Mouse (Mus musculus) embryonic facial prominence, embryonic 12.5 days (tissue): ENCODE measurements around the gene Fam53b. TPM values are rescaled to one million over a fixed set of nuclear protein-coding genes. Genes with fewer than 3 reads are reported as not detected.

Experiments
- ATAC-seq: fragments of 200-750 bp; cut with Nextera tagmentation; 2 replicates; pipeline ENCODE4 v1.8.0; 2017; ENCODE audit not compliant: insufficient number of reproducible peaks, insufficient read depth, low FRiP score, low TSS enrichment
- H3K27ac ChIP-seq: fragments of 300-500 bp; sonication (generic); 2 replicates; pipeline ENCODE4 v1.5.1; 2016; ENCODE audit warnings: mild to moderate bottlenecking
- H3K27me3 ChIP-seq: fragments of 300-500 bp; sonication (generic); 2 replicates; pipeline ENCODE4 v1.6.1; 2016; ENCODE audit warnings: mild to moderate bottlenecking, moderate library complexity
- H3K36me3 ChIP-seq: fragments of 300-500 bp; sonication (generic); 2 replicates; pipeline ENCODE4 v1.6.1; 2016; ENCODE audit warnings: mild to moderate bottlenecking
- H3K4me1 ChIP-seq: fragments of 300-500 bp; sonication (generic); 2 replicates; pipeline ENCODE4 v1.6.1; 2016
- H3K4me2 ChIP-seq: fragments of 300-500 bp; sonication (generic); replicated peaks from 2 replicates; pipeline ENCODE4 v1.6.1; 2016; ENCODE audit warnings: mild to moderate bottlenecking, moderate library complexity
- H3K4me3 ChIP-seq: fragments of 300-500 bp; sonication (generic); 2 replicates; pipeline ENCODE4 v1.5.1; 2016; ENCODE audit warnings: mild to moderate bottlenecking
- H3K9ac ChIP-seq: fragments of 300-500 bp; sonication (generic); 2 replicates; pipeline ENCODE4 v1.6.1; 2016; ENCODE audit warnings: mild to moderate bottlenecking, moderate library complexity
- H3K9me3 ChIP-seq: fragments of 300-500 bp; sonication (generic); 2 replicates; pipeline ENCODE4 v1.6.1; 2016; ENCODE audit warnings: mild to moderate bottlenecking, moderate library complexity
- WGBS: fragments of 180-500 bp; shearing (Covaris S2); methylation state at CpG from one replicate; pipeline ENCODE4 v1.1.7; 2016; 5-methylcytosine and 5-hydroxymethylcytosine counted together
- polyA plus RNA-seq: library from polyadenylated mRNA; unstranded; fragments of >200 nt; fragmentation: Nextera tagmentation; extraction: Ambion mirVana; gene quantifications from 2 replicates; pipeline ENCODE4 v1.2.1, GENCODE M21; 2016

The Fam53b gene
- polyA plus RNA-seq, 1 experiment from 2014 or later, result 23.6 TPM

DNA sequence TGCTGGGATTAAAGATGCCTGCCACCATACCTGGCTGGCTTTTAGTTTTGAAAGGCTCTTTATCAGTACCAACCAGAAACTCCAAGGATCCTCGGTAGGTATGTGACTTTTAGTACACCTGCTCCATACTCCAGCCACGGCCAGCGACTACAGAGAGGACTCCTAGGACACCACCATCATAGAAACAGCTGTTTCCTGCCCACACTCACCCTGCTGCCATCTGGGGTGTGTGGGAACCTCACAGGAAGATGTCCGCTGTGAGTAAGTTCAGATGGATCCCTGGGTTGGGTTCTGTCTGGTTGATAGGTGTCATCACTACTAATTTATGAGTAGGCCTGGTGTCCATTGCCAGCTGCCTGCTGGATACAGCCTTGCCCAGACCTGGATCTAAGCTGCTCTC is 114.9 kb downstream of the Fam53b start:
- WGBS, result 86% methylated on average over 4 of the region's 4 CpGs
- Histone ChIP-seq H3K4me1 (peaks cover 11% of the 10 kb centered on the region; the same call in 1 of the 2 replicates), H3K4me2 (no peak overlapping the region), H3K27ac (no peak overlapping the region), H3K27me3 (no peaks in the 10 kb centered on the region), H3K9ac (no peak overlapping the region), H3K36me3 (no peaks in the 10 kb centered on the region), H3K4me3 (no peak overlapping the region), H3K9me3 (no peaks in the 10 kb centered on the region)
- ATAC-seq, result no peak

- Histone ChIP-seq H3K9me3 (no peaks in the 10 kb centered on the region), H3K4me3 (no peak overlapping the region), H3K9ac (no peak overlapping the region), H3K36me3 (no peaks in the 10 kb centered on the region), H3K4me1 (peaks cover 11% of the 10 kb centered on the region; the same call in 1 of the 2 replicates), H3K27me3 (no peaks in the 10 kb centered on the region), H3K4me2 (no peak overlapping the region), H3K27ac (no peak overlapping the region)
- ATAC-seq, result no peak
- 68% methylated on average over 8 of the region's 8 CpGs for WGBS
These were observed 116.4 kb downstream of the Fam53b start for GRCm38 (mm10) chr7:132697258-132697796.

GRCm38 (mm10) chr7:132693561-132693960 is 120.1 kb downstream of the Fam53b start:
- Histone ChIP-seq H3K4me2 (no peak overlapping the region), H3K36me3 (no peaks in the 10 kb centered on the region), H3K9ac (no peak overlapping the region), H3K4me1 (0 out of 2 replicates have a peak, but pooled peaks cover 15% of the 10 kb centered on the region), H3K27ac (no peak overlapping the region), H3K9me3 (no peaks in the 10 kb centered on the region), H3K4me3 (no peak overlapping the region), H3K27me3 (no peaks in the 10 kb centered on the region)
- WGBS, result 76% methylated on average over 2 of the region's 2 CpGs
- no peak for ATAC-seq

DNA sequence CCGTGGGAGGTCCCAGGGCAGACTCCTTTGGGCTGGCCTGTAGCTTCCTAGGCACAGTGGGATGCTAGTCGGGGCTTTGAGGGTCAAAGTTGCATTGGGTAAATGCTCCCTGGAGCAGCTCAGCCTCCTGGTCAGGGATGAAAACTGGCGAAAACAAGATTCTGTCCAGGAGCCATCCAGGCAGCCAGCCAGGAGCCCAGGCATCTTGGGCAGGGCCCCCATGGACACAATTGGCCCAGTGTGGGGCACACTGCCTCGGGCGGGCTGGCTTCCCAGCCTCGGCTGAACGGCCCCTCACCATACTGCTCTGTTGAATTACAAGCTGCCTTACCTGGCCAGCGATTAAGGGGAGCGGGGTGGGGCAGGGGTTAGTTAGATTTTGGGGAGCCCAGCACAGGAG is 121.0 kb downstream of the Fam53b start:
- Histone ChIP-seq H3K4me1 (peaks cover 20% of the 10 kb centered on the region; the same call in 1 of the 2 replicates), H3K27me3 (no peaks in the 10 kb centered on the region), H3K36me3 (no peaks in the 10 kb centered on the region), H3K4me2 (no peak overlapping the region), H3K9ac (no peak overlapping the region), H3K27ac (no peak overlapping the region), H3K9me3 (no peaks in the 10 kb centered on the region), H3K4me3 (no peak overlapping the region)
- WGBS, result 58% methylated on average over 9 of the region's 9 CpGs
- ATAC-seq, result no peak

GRCm38 (mm10) chr7:132690716-132691472 is 122.8 kb downstream of the Fam53b start:
- Histone ChIP-seq H3K9me3 (no peaks in the 10 kb centered on the region), H3K9ac (no peak overlapping the region), H3K36me3 (no peaks in the 10 kb centered on the region), H3K27ac (no peak overlapping the region), H3K4me2 (no peak overlapping the region), H3K4me1 (peaks cover 20% of the 10 kb centered on the region; the same call in 1 of the 2 replicates), H3K4me3 (no peak overlapping the region), H3K27me3 (no peaks in the 10 kb centered on the region)
- WGBS, result 86% methylated on average over 14 of the region's 14 CpGs
- ATAC-seq, result no peak

DNA sequence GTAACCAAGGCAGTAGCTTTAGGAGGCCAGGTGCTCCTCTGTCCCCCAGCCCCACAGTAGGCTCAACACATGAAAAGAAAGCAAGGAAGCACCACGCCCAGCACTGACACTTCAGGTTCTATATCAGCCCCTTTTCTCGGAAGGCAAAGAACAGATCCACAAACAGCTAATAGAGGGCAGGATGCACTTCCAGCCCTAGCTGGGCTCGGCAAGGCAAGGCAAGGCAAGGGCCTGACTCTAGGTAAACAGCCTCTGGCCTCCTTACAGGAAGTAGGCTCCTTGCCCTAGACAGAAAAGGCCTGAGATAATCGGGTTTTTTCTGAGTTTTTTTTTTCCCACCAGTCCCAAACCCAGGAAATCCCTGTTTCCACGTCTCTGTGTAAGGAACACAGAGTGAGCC is 124.0 kb downstream of the Fam53b start:
- no peak for ATAC-seq
- no peaks in the 10 kb centered on the region for H3K36me3 ChIP-seq
- no peak overlapping the region for H3K27ac ChIP-seq
- H3K4me1 ChIP-seq, result peaks cover 20% of the 10 kb centered on the region; the same call in 1 of the 2 replicates
- no peak overlapping the region for H3K9ac ChIP-seq
- H3K27me3 ChIP-seq, result no peaks in the 10 kb centered on the region
- no peak overlapping the region for H3K4me2 ChIP-seq
- WGBS, result 46% methylated on average over 5 of the region's 5 CpGs
- H3K4me3 ChIP-seq, result no peak overlapping the region
- no peaks in the 10 kb centered on the region for H3K9me3 ChIP-seq

GRCm38 (mm10) chr7:132688721-132689120 is 125.0 kb downstream of the Fam53b start:
- Histone ChIP-seq H3K36me3 (no peaks in the 10 kb centered on the region), H3K4me3 (no peak overlapping the region), H3K27me3 (no peaks in the 10 kb centered on the region), H3K9me3 (no peaks in the 10 kb centered on the region), H3K9ac (no peak overlapping the region), H3K4me1 (peaks cover 20% of the 10 kb centered on the region; the same call in 1 of the 2 replicates), H3K27ac (peak overlapping the region; percentile 63), H3K4me2 (no peak overlapping the region)
- WGBS, result 32% methylated on average over 5 of the region's 5 CpGs
- no peak for ATAC-seq

DNA sequence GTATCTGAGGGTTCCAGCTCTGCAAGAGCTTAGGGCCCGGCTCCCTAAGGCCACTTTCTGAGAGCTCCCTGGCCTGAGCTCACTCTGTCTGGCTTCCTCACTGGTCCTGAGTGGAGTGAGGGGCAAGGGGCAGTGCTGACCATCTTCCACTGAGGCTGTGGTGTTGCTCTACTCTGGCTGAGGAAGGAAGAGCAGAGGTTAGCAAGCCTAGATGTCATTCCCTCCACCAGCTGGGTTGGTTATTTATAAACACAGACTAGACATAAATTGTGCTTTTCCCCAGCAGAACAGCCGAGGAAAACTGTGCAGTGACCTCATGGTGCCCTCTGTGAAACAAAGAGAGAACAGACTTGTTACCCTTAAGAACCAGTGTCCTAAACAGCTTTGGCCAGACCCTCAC is 125.8 kb downstream of the Fam53b start:
- Histone ChIP-seq H3K27ac (no peak overlapping the region), H3K4me1 (peaks cover 20% of the 10 kb centered on the region; the same call in 1 of the 2 replicates)

DNA sequence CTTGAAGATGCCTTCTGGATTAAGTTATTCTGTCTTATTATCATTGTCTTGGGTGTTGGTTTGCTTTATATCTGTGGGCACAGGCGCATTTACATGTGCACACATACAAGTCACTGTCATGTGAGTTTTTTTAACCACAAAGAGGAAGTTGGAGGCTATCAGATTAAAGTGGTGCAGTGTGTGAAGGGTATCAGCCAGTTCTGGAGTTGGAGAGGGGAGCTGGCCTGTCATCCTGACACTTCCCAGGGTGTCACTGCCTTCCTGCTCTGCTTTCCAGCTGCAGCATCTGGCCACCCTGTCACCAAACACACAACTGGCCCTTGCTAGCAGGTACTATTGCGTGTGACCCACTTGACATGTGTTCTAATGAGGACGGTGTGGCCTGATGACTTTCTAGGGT is 127.2 kb downstream of the Fam53b start:
- Histone ChIP-seq H3K27ac (no peak overlapping the region), H3K36me3 (no peaks in the 10 kb centered on the region)
- 77% methylated on average over 3 of the region's 3 CpGs for WGBS

More for the DNA sequence above, 125.8 kb downstream of the Fam53b start:
- 43% methylated on average over 2 of the region's 2 CpGs for WGBS
- no peaks in the 10 kb centered on the region for H3K36me3 ChIP-seq
- no peak overlapping the region for H3K4me2 ChIP-seq
- H3K27me3 ChIP-seq, result no peaks in the 10 kb centered on the region
- no peak overlapping the region for H3K4me3 ChIP-seq
- ATAC-seq, result no peak
- H3K9me3 ChIP-seq, result no peaks in the 10 kb centered on the region
- no peak overlapping the region for H3K9ac ChIP-seq

DNA sequence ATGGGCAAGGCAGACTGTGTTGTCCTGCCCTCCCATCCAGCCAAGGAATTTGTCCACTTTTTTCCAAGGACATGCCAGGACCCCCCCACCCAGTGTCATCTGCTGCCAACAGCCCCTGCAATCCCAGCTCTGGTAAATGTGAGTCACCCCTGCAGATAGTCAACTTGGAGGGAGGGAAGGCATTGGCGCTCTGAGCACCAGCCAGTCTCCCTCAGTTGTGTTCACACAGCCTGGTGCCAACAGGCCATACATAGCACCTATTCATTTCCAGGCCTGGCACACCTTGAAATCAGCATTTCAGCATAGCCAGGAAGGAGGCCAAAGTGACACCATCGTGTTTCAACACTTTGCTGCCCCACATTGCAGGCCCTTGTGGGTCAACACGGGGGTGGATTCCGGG is 129.8 kb downstream of the Fam53b start:
- peaks cover 9% of the 10 kb centered on the region; the same call in 1 of the 2 replicates for H3K4me1 ChIP-seq
- 85% methylated on average over 4 of the region's 4 CpGs for WGBS
- no peak overlapping the region for H3K4me3 ChIP-seq
- ATAC-seq, result no peak
- no peaks in the 10 kb centered on the region for H3K27me3 ChIP-seq
- no peak overlapping the region for H3K4me2 ChIP-seq
- no peak overlapping the region for H3K27ac ChIP-seq
- no peaks in the 10 kb centered on the region for H3K9me3 ChIP-seq
- no peaks in the 10 kb centered on the region for H3K36me3 ChIP-seq
- no peak overlapping the region for H3K9ac ChIP-seq

More for the DNA sequence above, 127.2 kb downstream of the Fam53b start:
- Histone ChIP-seq H3K9ac (no peak overlapping the region), H3K4me3 (no peak overlapping the region), H3K9me3 (no peaks in the 10 kb centered on the region), H3K27me3 (no peaks in the 10 kb centered on the region), H3K4me2 (no peak overlapping the region), H3K4me1 (peaks cover 20% of the 10 kb centered on the region; the same call in 1 of the 2 replicates)
- no peak for ATAC-seq

DNA sequence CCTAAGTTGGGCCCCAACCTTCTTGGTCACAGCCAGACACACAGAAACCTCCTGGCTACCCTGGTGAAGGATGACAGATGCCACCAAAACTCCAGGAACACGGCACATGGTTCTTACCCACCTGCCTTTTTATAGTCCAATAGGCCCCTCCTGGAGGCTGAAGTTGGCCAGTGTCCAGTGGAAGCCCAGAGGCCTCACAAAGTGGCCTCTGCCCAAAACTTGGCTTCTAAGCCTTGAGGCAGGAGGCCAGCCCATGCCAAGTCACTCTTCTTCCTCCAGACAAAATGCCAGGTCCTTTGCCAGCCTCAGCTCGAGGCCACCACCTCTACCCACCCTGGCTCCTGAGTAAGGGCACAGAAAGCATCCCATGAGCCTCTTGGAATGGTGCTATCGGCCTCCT is 130.8 kb downstream of the Fam53b start:
- Histone ChIP-seq H3K36me3 (no peaks in the 10 kb centered on the region), H3K4me3 (no peak overlapping the region), H3K9ac (no peak overlapping the region), H3K27me3 (no peaks in the 10 kb centered on the region), H3K4me1 (no peaks in the 10 kb centered on the region; the same call in 1 of the 2 replicates), H3K4me2 (no peak overlapping the region), H3K27ac (no peak overlapping the region), H3K9me3 (no peaks in the 10 kb centered on the region)
- 79% methylated on average over 3 of the region's 3 CpGs for WGBS
- ATAC-seq, result no peak

GRCm38 (mm10) chr7:132682336-132682735 is 131.3 kb downstream of the Fam53b start:
- ATAC-seq, result no peak
- no peak overlapping the region for H3K4me2 ChIP-seq
- WGBS, result 76% methylated on average over 3 of the region's 3 CpGs
- no peak overlapping the region for H3K9ac ChIP-seq
- H3K4me1 ChIP-seq, result no peaks in the 10 kb centered on the region
- no peak overlapping the region for H3K4me3 ChIP-seq
- H3K9me3 ChIP-seq, result no peaks in the 10 kb centered on the region
- no peak overlapping the region for H3K27ac ChIP-seq
- no peaks in the 10 kb centered on the region for H3K27me3 ChIP-seq
- no peaks in the 10 kb centered on the region for H3K36me3 ChIP-seq
